Mouse (Mus musculus): ENCODE measurements around the gene Accs. TPM values are rescaled to one million over a fixed set of nuclear protein-coding genes. Genes with fewer than 3 reads are reported as not detected.

The Accs gene
- 10 to 100 TPM; 13.8 to 14.2 TPM for total RNA-seq (2021)
- long read RNA-seq, experiment 1, partial matches to known transcripts = 1 of 7 reads
- long read RNA-seq, experiment 1, other reads (novel, unspliced or antisense) = 5 of 7 reads
- long read RNA-seq, experiment 2, partial matches to known transcripts = 3 of 5 reads
- long read RNA-seq, experiment 2, other reads (novel, unspliced or antisense) = 2 of 5 reads

- peak; percentile 84 for DNase-seq
Observed at GRCm38 (mm10) chr2:93849505-93850089, at the start of gene Accs. TSS of gene Accs (minus strand) at chr2:93849943.

GRCm38 (mm10) chr2:93891611-93892280, 42.0 kb upstream of the Accs start:
- DNase-seq = peak; percentile 59

GRCm38 (mm10) chr2:93890143-93890542, 40.4 kb upstream of the Accs start:
- DNase-seq = no peak

DNA sequence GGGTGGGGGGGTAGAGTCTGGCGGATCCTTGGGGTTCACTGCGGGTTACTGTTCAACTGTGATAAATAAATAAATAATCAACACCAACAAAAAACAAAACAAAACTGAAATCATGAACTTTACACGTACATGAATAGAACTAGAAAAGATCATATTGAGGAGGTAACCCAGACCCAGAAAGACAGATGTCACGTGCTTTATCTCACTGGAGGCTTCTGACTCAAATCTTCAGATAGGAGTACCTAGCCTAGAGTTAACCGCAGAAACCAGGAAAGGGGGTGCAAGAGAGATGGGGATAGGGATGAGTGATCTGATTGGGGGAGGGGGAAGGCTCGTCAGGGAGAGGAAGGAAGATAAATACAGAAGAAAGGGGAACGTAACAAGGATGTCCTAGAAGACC, 39.3 kb upstream of the Accs start:
- DNase-seq = no peak

DNA sequence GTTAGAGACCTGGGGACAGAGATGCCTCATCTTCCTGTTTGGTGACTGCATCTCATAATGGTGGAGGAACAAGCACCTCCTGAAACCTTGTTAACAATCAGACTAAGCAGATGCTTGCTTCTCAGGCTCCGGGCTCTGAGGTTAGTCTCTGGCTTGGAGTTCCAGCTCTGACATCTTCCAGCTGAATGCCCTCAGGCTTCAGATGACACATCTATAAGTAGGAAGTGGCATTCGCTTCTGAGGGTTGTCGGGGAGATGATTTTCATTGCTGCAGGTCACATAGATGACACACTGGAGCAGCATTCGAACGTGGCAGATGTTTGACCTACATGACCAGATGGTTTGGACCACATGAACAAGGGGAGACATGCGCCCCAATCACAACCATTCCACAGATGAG, 38.6 kb upstream of the Accs start:
- no peak for DNase-seq

DNA sequence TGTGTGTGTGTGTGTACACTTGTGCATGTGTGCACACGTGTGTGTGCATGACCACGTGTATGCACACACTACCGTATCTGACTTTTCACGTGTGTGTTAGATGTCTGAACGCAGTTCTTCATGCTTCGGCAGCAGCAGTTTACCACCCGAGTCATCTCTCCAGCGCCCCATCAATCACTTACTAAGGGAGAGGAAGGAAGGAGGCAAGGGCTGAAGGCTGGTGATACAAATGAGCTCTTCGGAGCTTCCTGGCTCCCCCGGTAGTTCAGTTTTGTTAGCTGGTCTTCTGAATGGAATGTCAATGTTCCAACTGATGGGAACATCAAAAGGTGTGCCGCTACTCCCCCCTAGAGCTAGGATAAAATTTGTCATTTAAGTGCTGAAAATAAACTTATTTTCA, 37.5 kb upstream of the Accs start:
- no peak for DNase-seq

DNA sequence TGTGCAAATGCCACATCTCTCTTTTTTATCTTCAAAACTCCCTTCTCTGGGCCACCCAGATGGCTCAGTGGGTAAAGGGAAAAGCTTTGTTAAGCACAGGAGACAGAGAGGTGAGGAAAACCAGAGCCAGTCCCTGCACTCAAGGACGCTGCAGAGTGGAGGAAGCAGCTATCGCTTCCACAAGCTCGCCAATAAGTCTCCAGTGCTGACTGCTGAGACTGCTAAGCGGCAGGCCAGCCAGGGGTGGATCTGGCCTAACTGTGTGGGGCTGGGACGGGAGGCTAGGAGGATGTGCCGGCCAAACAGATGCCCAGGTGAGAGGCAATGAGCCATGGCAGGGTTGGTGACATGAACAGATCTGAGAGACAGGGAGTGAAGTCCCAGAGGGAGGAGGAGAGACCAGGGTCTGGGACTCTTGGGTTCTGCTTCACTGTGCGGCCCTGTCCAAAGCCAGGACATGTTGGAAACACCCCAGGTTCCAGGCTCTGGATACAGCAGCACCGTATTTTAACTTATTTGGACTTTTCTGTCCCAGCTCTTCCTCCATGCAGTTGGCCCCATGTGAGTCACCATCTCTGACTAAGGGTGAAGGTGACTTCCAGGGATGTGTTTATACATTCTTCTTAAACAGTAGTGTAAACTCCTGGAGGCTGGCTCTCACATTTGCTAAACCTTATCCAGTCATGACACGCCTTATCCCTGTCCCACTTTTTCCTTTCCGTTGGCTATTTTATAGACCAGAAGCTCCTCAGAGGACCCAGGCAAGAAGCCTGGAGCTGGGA, 36.5 kb upstream of the Accs start:
- DNase-seq = no peak

GRCm38 (mm10) chr2:93883066-93883465, 33.3 kb upstream of the Accs start:
- DNase-seq = no peak

DNA sequence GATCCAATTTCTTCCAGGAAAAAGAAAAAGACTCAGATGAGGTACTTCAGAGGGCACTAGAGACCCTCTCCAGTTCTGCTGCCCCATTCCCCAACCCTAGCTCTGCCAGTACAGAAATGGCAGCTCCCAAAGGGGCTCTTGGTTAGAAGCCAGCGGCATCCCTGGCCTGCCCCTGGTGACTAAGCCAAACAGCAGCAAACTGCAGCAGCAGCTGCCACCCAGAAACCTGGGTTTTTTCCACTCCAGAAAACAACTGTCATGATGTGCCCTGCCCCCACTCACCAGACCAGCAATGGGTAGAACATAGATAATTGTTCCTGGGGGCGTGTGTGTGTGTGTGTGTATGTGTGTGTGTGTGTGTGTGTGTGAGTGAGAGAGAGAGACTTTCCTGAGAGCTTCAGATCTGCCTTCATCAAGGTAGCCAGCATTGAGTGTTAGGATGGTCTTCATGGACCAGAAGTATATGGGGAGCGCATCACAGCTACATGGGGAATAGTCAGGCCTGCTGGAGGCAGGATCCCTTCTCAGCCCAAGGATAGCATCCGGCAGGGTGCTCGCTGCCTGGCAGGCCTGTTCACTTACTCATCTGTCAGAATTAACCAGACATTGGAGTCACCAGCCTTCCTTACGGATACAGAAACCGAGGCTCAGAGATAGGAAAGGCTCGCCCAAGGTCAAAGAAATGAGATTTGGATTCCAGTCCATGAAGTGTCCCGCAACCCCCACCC, 32.1 kb upstream of the Accs start:
- peak; percentile 51 for DNase-seq

- DNase-seq = no peak
Observed at GRCm38 (mm10) chr2:93880981-93881380, 31.2 kb upstream of the Accs start.

DNA sequence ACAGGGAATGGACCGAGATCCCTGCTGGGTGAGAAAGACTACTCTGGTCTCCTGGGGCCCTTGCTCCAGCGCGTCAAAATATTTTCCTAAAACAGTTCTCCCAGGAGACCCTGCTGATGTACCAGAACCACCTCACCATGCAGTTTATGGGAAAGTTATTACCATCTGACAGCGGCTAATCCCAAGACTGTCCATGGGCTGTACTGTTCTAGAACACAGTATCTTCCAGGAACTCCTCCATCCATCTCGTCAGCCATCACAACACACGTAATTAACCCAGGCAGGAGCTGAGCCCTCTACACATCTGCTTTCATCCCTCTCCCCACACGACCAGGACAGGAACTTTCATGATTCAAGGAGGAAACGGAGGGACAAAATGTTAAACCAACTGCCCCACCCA, 30.7 kb upstream of the Accs start:
- no peak for DNase-seq

DNA sequence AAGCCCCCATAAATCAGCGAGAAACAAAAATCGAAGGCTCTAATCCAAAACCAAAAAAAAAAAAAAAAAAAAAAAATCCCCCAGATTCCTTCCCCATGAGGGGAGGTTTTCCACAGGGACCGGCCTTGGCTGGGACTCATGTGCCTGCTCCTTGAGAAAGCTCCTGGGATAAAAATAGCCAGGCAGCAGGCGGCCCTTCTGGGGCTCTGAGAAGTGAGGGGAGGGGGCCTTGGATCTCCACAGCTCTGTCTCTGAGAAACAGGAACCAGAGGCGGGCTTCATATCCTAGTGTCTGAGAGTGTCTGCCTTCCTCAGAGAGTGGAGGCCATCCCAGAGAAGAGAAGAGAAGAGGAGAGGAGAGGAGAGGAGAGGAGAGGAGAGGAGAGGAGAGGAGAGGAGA, 27.3 kb upstream of the Accs start:
- DNase-seq = no peak

- DNase-seq = no peak
Observed at GRCm38 (mm10) chr2:93874606-93875005, 24.9 kb upstream of the Accs start.

GRCm38 (mm10) chr2:93874227-93874514, 24.4 kb upstream of the Accs start:
- no peak for DNase-seq

DNA sequence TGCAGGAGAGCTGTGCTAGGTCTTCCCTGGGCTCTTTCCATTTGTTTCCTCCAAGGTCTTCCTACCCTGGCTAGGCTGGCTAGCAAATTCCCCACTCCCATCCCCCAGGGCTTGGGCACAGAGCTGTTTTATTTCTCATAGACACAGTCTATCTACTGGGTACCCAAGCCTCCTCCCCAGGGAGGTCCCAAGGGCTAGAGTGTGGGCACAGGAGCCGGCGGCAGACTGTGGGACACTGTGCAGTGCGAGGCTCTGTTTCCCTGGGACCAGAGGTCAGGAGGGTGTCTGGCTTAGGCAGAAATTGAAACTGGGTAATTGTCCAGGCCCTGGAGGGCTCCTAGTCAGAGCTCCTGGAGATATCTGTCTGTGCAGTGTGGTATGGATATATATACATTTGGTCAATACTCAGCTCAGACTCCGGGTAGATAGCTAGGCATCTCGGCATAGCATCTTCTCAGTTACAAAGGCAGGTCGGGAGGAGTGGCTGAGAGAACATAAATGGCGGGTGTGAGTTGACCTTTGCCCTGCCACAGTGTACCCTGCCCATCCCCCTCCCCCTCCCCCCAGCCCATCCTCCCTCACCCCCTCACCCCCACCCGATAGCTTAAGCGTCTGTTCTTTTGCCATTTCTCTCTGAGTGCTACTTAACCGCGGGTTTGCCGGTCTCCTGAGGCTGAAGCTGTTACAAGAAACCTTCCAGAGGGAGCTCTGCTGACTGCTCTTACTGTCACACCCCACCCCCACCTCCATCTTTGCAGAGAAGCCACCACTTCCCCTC, 23.9 kb upstream of the Accs start:
- DNase-seq = no peak

- no peak for DNase-seq
Observed at GRCm38 (mm10) chr2:93872257-93872656, 22.5 kb upstream of the Accs start.

GRCm38 (mm10) chr2:93871411-93871925, 21.7 kb upstream of the Accs start:
- DNase-seq = no peak

DNA sequence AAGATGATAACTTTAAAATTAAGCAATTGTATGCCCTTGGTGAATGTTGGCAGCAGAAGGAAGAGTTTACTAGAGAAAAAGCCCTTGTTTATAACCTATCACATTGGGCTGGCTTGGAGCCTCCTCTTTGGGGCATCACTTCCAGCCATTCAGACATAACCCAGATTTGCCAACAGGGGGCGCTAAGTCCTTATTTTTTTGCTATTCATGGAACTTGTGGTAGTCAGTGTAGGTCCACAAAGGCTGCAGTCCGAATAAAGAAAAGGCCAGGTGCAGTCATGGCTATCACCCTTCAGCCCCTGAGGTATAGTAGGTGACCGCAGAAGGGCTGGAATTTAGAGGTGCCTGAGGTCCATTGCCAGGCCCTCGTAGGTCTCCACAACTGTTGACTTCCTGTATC, 21.1 kb upstream of the Accs start:
- peak; percentile 86 for DNase-seq

- no peak for DNase-seq
Observed at GRCm38 (mm10) chr2:93869107-93869600, 19.4 kb upstream of the Accs start, which contains the start of gene Accsl. TSS of gene Accsl (minus strand) at chr2:93869157.

GRCm38 (mm10) chr2:93868566-93868965, 18.8 kb upstream of the Accs start:
- DNase-seq = no peak

DNA sequence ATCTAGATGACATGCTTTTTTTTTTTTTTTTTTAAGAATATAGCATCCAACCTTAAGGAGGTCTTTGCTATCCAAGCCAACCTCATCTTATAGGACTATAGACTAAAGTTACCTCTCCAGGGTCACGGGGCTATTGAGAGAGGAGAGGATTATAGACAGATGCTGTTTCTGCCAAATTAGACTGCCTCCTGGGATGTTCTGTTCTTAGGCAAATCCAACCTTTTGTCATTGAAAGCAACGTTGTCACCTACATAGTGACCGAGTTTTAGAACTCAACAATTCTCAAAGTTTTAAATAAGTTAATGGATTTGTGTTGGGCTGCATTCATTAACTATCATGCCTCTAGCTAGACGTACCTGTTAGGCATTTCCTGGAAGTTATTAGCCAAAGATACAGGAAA, 13.5 kb upstream of the Accs start:
- no peak for DNase-seq
